Mouse (Mus musculus) retina, adult 2 months (tissue): ENCODE data around the gene Fig4.
A peak's percentile ranks its signal among the peaks of the same experiment; 100 is the strongest.

ENCODE experiments used
- DNase-seq: peaks from one replicate; pipeline ENCODE4 v3.0.0-alpha.2; 2012; ENCODE audit warnings: low read depth, low spot score

Fig4 gene

GRCm38 (mm10) chr10:41261218-41261617 is 41.8 kb downstream of the Fig4 start:
- DNase-seq = no peak

- DNase-seq = no peak
Measured at GRCm38 (mm10) chr10:41260243-41261006, 42.6 kb downstream of the Fig4 start.

- no peak for DNase-seq
Measured at GRCm38 (mm10) chr10:41250749-41251065, 52.4 kb downstream of the Fig4 start.

- no peak for DNase-seq
Measured at GRCm38 (mm10) chr10:41250045-41250748, 52.9 kb downstream of the Fig4 start.

GRCm38 (mm10) chr10:41249006-41249659 is 53.9 kb downstream of the Fig4 start:
- no peak for DNase-seq

- DNase-seq = no peak
Measured at GRCm38 (mm10) chr10:41247800-41248473, 55.1 kb downstream of the Fig4 start.

- no peak for DNase-seq
Measured at GRCm38 (mm10) chr10:41246111-41246510, 56.9 kb downstream of the Fig4 start.

- peak; percentile 8 for DNase-seq
Measured at GRCm38 (mm10) chr10:41245477-41245876, 57.6 kb downstream of the Fig4 start.

- DNase-seq = no peak
Measured at GRCm38 (mm10) chr10:41245028-41245427, 58.0 kb downstream of the Fig4 start.

- DNase-seq = no peak
Measured at GRCm38 (mm10) chr10:41243930-41244329, 59.1 kb downstream of the Fig4 start.

GRCm38 (mm10) chr10:41241558-41242242 is 61.4 kb downstream of the Fig4 start:
- no peak for DNase-seq

GRCm38 (mm10) chr10:41241080-41241479 is 62.0 kb downstream of the Fig4 start:
- no peak for DNase-seq

GRCm38 (mm10) chr10:41236020-41236419 is 67.0 kb downstream of the Fig4 start:
- no peak for DNase-seq

GRCm38 (mm10) chr10:41235584-41235983 is 67.5 kb downstream of the Fig4 start:
- DNase-seq = no peak

- no peak for DNase-seq
Measured at GRCm38 (mm10) chr10:41235159-41235558, 67.9 kb downstream of the Fig4 start.

- DNase-seq = no peak
Measured at GRCm38 (mm10) chr10:41234552-41234951, 68.5 kb downstream of the Fig4 start.

GRCm38 (mm10) chr10:41233140-41233539 is 69.9 kb downstream of the Fig4 start:
- no peak for DNase-seq

GRCm38 (mm10) chr10:41231163-41231835 is 71.8 kb downstream of the Fig4 start:
- DNase-seq = no peak

GRCm38 (mm10) chr10:41227626-41228025 is 75.4 kb downstream of the Fig4 start:
- no peak for DNase-seq

- no peak for DNase-seq
Measured at GRCm38 (mm10) chr10:41223499-41223898, 79.6 kb downstream of the Fig4 start.

- DNase-seq = no peak
Measured at GRCm38 (mm10) chr10:41221204-41221603, 81.9 kb downstream of the Fig4 start.
